Mouse (Mus musculus) kidney, postnatal 36 days (tissue): ENCODE measurements around the gene Atp6v1g2.
A peak's percentile ranks its signal among the peaks of the same experiment; 100 is the strongest.

Experiments used
- DNase-seq, 2 experiments: peaks; one replicate each; pipeline ENCODE4 v3.0.0; 2021 to 2022; ENCODE audit warnings: mixed read lengths in 2 of 2

Atp6v1g2 gene

GRCm38 (mm10) chr17:35255704-35256103, 22.2 kb downstream of the Atp6v1g2 start:
- DNase-seq = no peak

- DNase-seq = no peak
Observed at GRCm38 (mm10) chr17:35257378-35257777, 23.9 kb downstream of the Atp6v1g2 start.

GRCm38 (mm10) chr17:35257824-35258491, 24.5 kb downstream of the Atp6v1g2 start:
- DNase-seq = peak; percentile 97 to 99

GRCm38 (mm10) chr17:35258492-35259478, 25.3 kb downstream of the Atp6v1g2 start:
- peak; percentile 68 to 74 for DNase-seq

GRCm38 (mm10) chr17:35259621-35260020, 26.2 kb downstream of the Atp6v1g2 start:
- DNase-seq = no peak

GRCm38 (mm10) chr17:35261651-35262050, 28.2 kb downstream of the Atp6v1g2 start:
- no peak for DNase-seq

GRCm38 (mm10) chr17:35262664-35263522, 29.4 kb downstream of the Atp6v1g2 start, which contains the start of gene H2-D1:
Gene H2-D1 (plus strand): TSS chr17:35262730.
- peak; percentile 98 to 100 for DNase-seq

GRCm38 (mm10) chr17:35263523-35263883, 30.0 kb downstream of the Atp6v1g2 start:
- DNase-seq = peak; percentile 52 to 72

GRCm38 (mm10) chr17:35267399-35268086, 34.1 kb downstream of the Atp6v1g2 start:
- DNase-seq = no peak

- DNase-seq = peak in 1 of 2 experiments; percentile 75
Observed at GRCm38 (mm10) chr17:35269653-35270347, 36.3 kb downstream of the Atp6v1g2 start.

GRCm38 (mm10) chr17:35272249-35272648, 38.8 kb downstream of the Atp6v1g2 start:
- no peak for DNase-seq

GRCm38 (mm10) chr17:35274770-35275169, 41.3 kb downstream of the Atp6v1g2 start:
- peak; percentile 83 to 97 for DNase-seq

GRCm38 (mm10) chr17:35276304-35276864, 42.9 kb downstream of the Atp6v1g2 start:
- DNase-seq = no peak

GRCm38 (mm10) chr17:35278049-35278448, 44.6 kb downstream of the Atp6v1g2 start:
- DNase-seq = no peak

GRCm38 (mm10) chr17:35278957-35279688, 45.7 kb downstream of the Atp6v1g2 start:
- no peak for DNase-seq

GRCm38 (mm10) chr17:35280276-35280675, 46.8 kb downstream of the Atp6v1g2 start:
- no peak for DNase-seq

- peak; percentile 45 for DNase-seq
Observed at GRCm38 (mm10) chr17:35285431-35285830, 52.0 kb downstream of the Atp6v1g2 start.
